Mouse (Mus musculus) liver, adult 2 months (tissue): ENCODE measurements around the gene Rps26.

Experiments used
- CTCF ChIP-seq: fragments of 200-500 bp; IDR thresholded peaks from 2 replicates; pipeline ENCODE4 v1.5.1; 2011; ENCODE audit warnings: low read depth, low read length, control low read depth
- POLR2A ChIP-seq: fragments of 200-500 bp; IDR thresholded peaks from 2 replicates; pipeline ENCODE4 v1.6.1; 2011; ENCODE audit warnings: low read length, control low read depth; ENCODE audit not compliant: insufficient read depth; ENCODE audit errors: extremely low read depth

GRCm38 (mm10) chr10:128645111-128646011 lies 18.8 kb upstream of the Rps26 start, which contains the start of gene Ikzf4:
- TF ChIP-seq CTCF (no peak), POLR2A (no peak)
